Mouse (Mus musculus) midbrain, embryonic 16.5 days (tissue): ENCODE data around the gene Slc25a21. TPM values are rescaled to one million over a fixed set of nuclear protein-coding genes. Genes with fewer than 3 reads are reported as not detected.

Experiments used
- ATAC-seq: fragments of 200-750 bp; cut with Nextera tagmentation; 2 replicates; pipeline ENCODE4 v1.8.0; 2017; ENCODE audit warnings: moderate TSS enrichment
- H3K27ac ChIP-seq: fragments of 300-500 bp; sonication (generic); 2 replicates; pipeline ENCODE4 v1.5.1; 2014; ENCODE audit warnings: mild to moderate bottlenecking, low read length, mixed read lengths
- H3K27me3 ChIP-seq: fragments of 300-500 bp; sonication (generic); 2 replicates; pipeline ENCODE4 v1.6.1; 2014; ENCODE audit warnings: low read depth, low read length, mixed read lengths; ENCODE audit not compliant: control insufficient read depth, insufficient read depth
- H3K36me3 ChIP-seq: fragments of 300-500 bp; sonication (generic); 2 replicates; pipeline ENCODE4 v1.6.1; 2014; ENCODE audit warnings: mild to moderate bottlenecking, low read length, moderate library complexity, mixed read lengths; ENCODE audit not compliant: control insufficient read depth, insufficient read depth
- H3K4me1 ChIP-seq: fragments of 300-500 bp; sonication (generic); 2 replicates; pipeline ENCODE4 v1.6.1; 2014; ENCODE audit warnings: mild to moderate bottlenecking, low read length, mixed read lengths; ENCODE audit not compliant: control insufficient read depth, insufficient read depth
- H3K4me2 ChIP-seq: fragments of 300-500 bp; sonication (generic); 2 replicates; pipeline ENCODE4 v1.6.1; 2014; ENCODE audit warnings: mild to moderate bottlenecking, low read length, mixed read lengths
- H3K4me3 ChIP-seq: fragments of 300-500 bp; sonication (generic); 2 replicates; pipeline ENCODE4 v1.5.1; 2014; ENCODE audit warnings: low read depth, mild to moderate bottlenecking, low read length, moderate library complexity, mixed read lengths
- H3K9ac ChIP-seq: fragments of 300-500 bp; sonication (generic); 2 replicates; pipeline ENCODE4 v1.6.1; 2014; ENCODE audit warnings: low read depth, low read length, mixed read lengths
- H3K9me3 ChIP-seq: fragments of 300-500 bp; sonication (generic); replicated peaks from 2 replicates; pipeline ENCODE4 v1.6.1; 2014; ENCODE audit warnings: mild to moderate bottlenecking, low read length, mixed read lengths; ENCODE audit not compliant: control insufficient read depth, poor library complexity, severe bottlenecking
- WGBS: fragments of 180-500 bp; shearing (Covaris S2); extraction: QIAGEN DNeasy Blood & Tissue Kit; methylation state at CpG from one replicate; pipeline ENCODE4 v1.1.7; 2014; 5-methylcytosine and 5-hydroxymethylcytosine counted together
- polyA plus RNA-seq: library from polyadenylated mRNA; unstranded; fragments of >200 nt; fragmentation: Nextera tagmentation; extraction: Ambion mirVana; gene quantifications from 2 replicates; pipeline ENCODE4 v1.2.1, GENCODE M21; 2015

Gene Slc25a21
- polyA plus RNA-seq = 0.15 and 0.26 TPM in 2 replicates

DNA sequence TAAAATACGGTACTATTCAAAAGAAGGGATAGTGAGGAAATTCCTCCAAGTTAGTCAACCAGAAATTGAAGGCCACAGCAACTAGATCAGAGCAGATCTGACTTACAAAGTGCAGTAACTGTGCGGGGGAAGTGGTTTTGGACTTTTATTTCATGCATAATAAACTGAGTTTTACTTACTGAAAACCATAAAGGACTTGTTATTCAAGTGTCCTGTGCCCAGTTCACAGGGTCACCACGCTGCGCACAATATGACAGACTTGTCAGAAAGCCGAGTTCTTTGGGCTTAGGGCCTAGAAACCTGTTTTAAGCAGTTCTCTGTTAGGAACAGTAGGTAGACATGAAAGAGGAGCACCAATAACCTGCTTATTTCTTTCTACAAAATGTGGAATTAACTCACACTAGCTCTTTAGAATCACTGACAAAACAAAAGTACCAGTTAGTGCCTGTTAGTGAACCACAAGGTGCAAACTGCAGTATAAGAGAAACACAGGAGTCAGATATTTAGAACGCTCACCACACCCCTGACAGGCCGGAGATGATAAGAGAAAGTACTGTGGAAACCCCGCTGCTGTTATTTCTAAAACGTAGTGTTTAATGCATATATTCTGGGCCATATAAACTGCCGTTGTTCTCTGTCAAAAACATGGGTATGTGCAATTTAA is at the start of gene Slc25a21:
Gene Slc25a21, minus strand, starts transcription at position 110 of the 664 bp plus-strand sequence.
- Histone ChIP-seq H3K9ac (peak within 1 kb of the TSS; percentile 56), H3K9me3 (no peaks in the 10 kb centered on the region), H3K36me3 (no peaks in the 10 kb centered on the region), H3K4me2 (peak within 1 kb of the TSS; percentile 93), H3K4me1 (peaks cover 6% of the 10 kb centered on the region; the same call in 1 of the 2 replicates), H3K4me3 (peak within 1 kb of the TSS; percentile 44), H3K27ac (no peak within 1 kb of the TSS), H3K27me3 (peaks cover 8% of the 10 kb centered on the region)
- no peak for ATAC-seq
- 52% methylated on average over 10 of the region's 10 CpGs for WGBS

DNA sequence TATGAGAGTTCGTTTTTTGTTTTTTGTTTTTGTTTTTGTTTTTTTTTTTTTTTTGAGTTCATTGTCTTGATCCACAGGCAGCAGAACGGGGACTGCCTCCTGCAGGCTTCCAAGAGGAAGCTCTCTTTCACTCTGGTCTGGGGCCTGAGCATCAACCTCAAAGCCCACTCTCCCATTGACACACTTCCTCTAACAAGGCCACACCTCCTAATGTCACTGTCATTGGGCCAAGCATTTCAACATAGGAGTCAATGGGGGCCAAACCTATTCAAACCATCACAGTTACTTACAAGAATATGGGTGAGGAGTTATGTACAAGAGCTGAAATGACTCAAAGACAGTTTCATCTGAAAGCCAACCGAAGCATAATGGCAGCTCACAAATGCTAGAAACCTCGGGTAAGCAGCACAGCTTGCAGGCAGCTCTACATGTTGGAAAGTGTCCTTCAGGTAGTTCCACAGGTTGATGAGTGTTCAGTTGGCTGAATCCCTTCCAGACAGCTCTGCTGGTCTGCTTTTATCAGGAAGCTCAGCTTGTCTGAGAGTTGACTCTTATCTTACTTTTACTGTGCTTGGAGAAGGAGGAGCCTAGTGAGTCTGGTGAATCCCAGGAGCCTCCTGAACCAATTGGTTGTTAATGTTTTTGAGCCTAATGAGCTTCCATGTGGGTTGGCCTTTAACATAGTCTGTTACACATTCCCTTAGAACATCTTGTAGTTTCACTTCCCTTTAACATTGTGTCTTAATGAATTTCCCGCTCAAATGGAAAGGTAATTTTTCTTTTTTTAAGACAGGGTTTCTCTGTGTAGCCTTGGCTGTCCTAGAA is 46.6 kb upstream of the Slc25a21 start:
- 94% methylated on average over 5 of the region's 5 CpGs for WGBS
- H3K4me2 ChIP-seq = no peak overlapping the region
- H3K27ac ChIP-seq = no peak overlapping the region
- no peaks in the 10 kb centered on the region for H3K27me3 ChIP-seq
- no peak overlapping the region for H3K9ac ChIP-seq
- H3K36me3 ChIP-seq = peaks cover 10% of the 10 kb centered on the region
- ATAC-seq = no peak
- no peaks in the 10 kb centered on the region for H3K4me1 ChIP-seq
- no peak overlapping the region for H3K4me3 ChIP-seq
- H3K9me3 ChIP-seq = no peaks in the 10 kb centered on the region

DNA sequence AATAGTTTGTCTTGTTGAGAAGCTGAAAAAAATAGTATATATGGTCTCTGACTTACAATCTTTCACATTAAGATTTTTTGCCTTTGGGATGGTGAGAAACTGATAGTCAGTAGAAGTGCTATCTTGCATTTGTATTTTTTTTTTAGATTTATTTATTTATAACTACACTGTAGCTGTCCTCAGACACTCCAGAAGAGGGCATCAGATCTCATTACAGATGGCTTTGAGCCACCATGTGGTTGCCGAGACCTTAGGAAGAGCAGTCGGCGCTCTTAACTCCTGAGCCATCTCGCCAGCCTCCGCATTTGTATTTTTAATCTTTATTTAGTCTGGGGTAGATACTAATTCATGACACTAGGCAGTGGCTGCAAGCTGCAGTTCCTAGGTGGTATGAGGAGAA is 36.1 kb upstream of the Slc25a21 start:
- no peak overlapping the region for H3K4me3 ChIP-seq
- H3K4me2 ChIP-seq = no peak overlapping the region
- peaks cover 6% of the 10 kb centered on the region; the same call in 1 of the 2 replicates for H3K4me1 ChIP-seq
- H3K36me3 ChIP-seq = peaks cover 3% of the 10 kb centered on the region
- no peaks in the 10 kb centered on the region for H3K9me3 ChIP-seq
- H3K27me3 ChIP-seq = no peaks in the 10 kb centered on the region
- H3K9ac ChIP-seq = no peak overlapping the region
- H3K27ac ChIP-seq = no peak overlapping the region
- 81% methylated on average over 5 of the region's 5 CpGs for WGBS
- ATAC-seq = no peak

DNA sequence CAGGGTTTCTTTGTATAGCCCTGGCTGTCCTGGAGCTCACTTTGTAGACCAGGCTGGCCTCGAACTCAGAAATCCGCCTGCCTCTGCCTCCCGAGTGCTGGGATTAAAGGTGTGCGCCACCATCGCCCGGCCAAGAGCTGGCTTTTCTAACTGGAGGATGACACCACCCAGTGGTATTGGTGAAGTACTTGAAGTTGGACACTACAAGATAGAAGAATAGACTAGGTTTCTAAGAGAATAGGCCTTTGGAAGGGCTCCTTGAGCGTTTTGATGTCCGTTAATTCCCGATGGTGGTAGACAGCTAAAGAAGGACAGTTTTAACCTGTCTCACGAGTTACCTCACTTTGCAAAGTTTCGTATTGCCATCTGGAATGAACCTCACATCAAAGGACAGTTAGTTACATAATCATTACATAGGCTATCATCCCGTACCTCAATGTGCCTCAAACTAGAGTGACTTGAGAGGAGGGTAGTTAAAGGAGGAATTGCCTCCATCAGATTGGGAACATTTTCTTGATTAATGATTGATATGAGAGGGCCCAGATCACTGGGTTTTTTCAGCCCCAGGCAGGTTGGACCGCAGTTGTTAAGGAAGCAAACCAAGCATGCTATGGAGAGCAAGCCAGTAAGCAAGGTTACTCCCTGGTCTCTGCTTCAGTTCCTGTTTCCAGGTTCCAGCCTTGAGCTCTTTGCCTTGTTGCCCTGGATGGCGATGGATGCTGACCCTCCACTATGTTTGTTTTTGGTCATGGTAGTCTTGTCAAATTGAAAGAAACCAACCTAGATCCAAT is 34.0 kb upstream of the Slc25a21 start:
- Histone ChIP-seq H3K27ac (no peak overlapping the region), H3K9ac (peak overlapping the region; percentile 85), H3K27me3 (no peaks in the 10 kb centered on the region), H3K4me1 (peaks cover 6% of the 10 kb centered on the region; the same call in 1 of the 2 replicates), H3K9me3 (no peaks in the 10 kb centered on the region), H3K4me2 (peak overlapping the region; percentile 82), H3K4me3 (peak overlapping the region; percentile 92), H3K36me3 (no peaks in the 10 kb centered on the region)
- ATAC-seq = peak; percentile 12; the same call in 1 of the 2 replicates
- 81% methylated on average over 14 of the region's 14 CpGs for WGBS

DNA sequence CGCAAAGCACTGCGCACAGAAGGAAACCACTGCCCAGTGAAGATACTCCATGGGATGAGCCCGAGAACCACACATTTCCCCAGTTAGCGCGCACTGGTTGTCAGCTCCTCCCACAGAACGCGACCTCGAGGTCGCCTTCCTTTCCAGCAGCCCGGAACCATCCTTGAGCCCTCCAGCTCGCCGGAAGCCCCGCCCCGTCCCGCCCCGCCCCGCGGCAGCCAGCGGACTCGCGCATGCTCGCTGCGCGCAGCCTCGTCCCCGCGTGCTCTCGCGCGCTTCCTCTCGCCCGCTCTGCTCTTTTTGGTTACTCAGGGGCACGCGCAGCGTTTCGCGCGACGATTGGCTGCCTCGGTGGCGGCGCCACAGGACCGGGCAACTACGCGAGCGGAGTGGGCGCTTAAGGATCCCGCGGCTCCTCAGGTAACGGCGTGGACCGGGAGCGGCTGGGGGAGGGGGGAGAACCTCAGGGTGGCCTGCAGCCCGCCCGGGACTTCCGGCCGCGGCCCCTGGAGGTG is 33.0 kb upstream of the Slc25a21 start, which contains the start of the genes Prps1l3 and Mipol1:
Gene Prps1l3, plus strand, starts transcription at position 221 of the 515 bp plus-strand sequence.
Gene Mipol1, plus strand, starts transcription at position 236 of the 515 bp plus-strand sequence.
- H3K27ac ChIP-seq = peak within 1 kb of the TSS; percentile 77
- no peaks in the 10 kb centered on the region for H3K27me3 ChIP-seq
- ATAC-seq = peak; percentile 98
- WGBS = under 1% methylated on average over 52 of the region's 58 CpGs
- H3K9ac ChIP-seq = peak within 1 kb of the TSS; percentile 85
- peak within 1 kb of the TSS; percentile 82 for H3K4me2 ChIP-seq
- H3K36me3 ChIP-seq = no peaks in the 10 kb centered on the region
- H3K9me3 ChIP-seq = no peaks in the 10 kb centered on the region
- peak within 1 kb of the TSS; percentile 92 for H3K4me3 ChIP-seq
- H3K4me1 ChIP-seq = peaks cover 6% of the 10 kb centered on the region; the same call in 1 of the 2 replicates

DNA sequence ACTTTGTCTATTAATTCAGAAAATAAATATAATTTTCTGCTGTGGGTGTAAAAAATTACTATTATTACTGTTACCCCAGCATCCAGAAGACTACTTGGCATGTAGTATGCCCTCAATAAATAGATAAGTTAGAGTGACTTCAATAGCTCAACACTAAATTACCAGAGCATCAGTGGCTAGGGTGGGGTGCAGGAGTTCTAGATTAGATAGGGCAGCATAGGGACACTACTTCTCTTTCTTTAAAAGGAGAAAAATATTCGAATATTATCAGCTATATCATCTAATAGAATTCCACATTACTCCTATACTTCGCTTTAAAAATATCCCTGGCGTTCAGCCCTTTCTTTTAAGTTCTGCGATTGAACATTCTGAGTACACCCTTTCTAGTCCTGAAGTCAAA is 32.4 kb upstream of the Slc25a21 start:
- peaks cover 6% of the 10 kb centered on the region; the same call in 1 of the 2 replicates for H3K4me1 ChIP-seq
- no peaks in the 10 kb centered on the region for H3K9me3 ChIP-seq
- H3K9ac ChIP-seq = peak overlapping the region; percentile 85
- H3K4me3 ChIP-seq = peak overlapping the region; percentile 92
- H3K4me2 ChIP-seq = peak overlapping the region; percentile 82
- peak; percentile 9 for ATAC-seq
- no peaks in the 10 kb centered on the region for H3K36me3 ChIP-seq
- WGBS = 34% methylated on average over 4 of the region's 4 CpGs
- no peaks in the 10 kb centered on the region for H3K27me3 ChIP-seq
- H3K27ac ChIP-seq = peak overlapping the region; percentile 77

DNA sequence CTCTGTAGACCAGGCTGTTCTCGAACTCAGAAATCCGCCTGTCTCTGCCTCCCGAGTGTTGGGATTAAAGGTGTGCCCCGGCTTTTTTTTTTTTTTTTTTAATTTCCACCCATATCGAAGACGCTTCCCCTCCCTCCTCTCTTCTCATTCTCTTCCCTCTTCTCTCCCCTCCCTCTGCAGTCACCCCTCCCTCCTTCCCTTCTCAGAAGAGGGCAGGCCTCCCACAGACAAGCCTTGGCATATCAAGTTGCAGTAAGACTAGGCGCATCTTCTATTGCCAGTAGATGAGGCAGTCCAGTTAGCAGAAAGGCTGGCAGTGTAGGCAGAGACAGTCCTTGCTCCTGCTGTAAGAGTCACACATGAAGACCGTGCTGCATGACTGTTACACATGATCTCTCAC is 30.5 kb upstream of the Slc25a21 start:
- Histone ChIP-seq H3K36me3 (no peaks in the 10 kb centered on the region), H3K4me2 (no peak overlapping the region), H3K4me3 (no peak overlapping the region), H3K9ac (no peak overlapping the region), H3K27me3 (no peaks in the 10 kb centered on the region), H3K4me1 (peaks cover 6% of the 10 kb centered on the region; the same call in 1 of the 2 replicates), H3K9me3 (no peaks in the 10 kb centered on the region), H3K27ac (no peak overlapping the region)
- no peak for ATAC-seq
- 89% methylated on average over 4 of the region's 8 CpGs for WGBS

DNA sequence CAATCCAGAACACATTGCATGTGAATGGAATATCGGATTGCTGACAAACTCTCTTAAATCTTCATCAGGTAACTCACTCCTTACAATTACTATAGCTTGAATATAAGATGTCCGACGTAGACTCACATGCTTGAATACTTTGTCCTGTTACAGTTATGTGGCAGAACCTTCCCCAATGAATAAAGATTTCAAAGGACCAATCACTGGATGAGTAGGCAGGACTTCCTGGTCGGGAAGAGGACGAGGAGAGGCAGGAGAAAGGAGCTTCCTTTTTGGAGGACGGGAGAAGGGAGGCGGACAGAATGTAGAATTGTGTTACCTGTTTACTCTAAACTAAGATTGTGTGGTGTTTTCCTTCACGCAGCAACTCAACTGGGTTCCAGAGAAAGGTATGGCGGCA is 29.1 kb upstream of the Slc25a21 start:
- no peaks in the 10 kb centered on the region for H3K9me3 ChIP-seq
- H3K4me3 ChIP-seq = no peak overlapping the region
- H3K27ac ChIP-seq = no peak overlapping the region
- 90% methylated on average over 9 of the region's 9 CpGs for WGBS
- H3K36me3 ChIP-seq = no peaks in the 10 kb centered on the region
- ATAC-seq = no peak
- H3K27me3 ChIP-seq = no peaks in the 10 kb centered on the region
- H3K4me1 ChIP-seq = peaks cover 4% of the 10 kb centered on the region; the same call in 1 of the 2 replicates
- H3K4me2 ChIP-seq = no peak overlapping the region
- H3K9ac ChIP-seq = no peak overlapping the region
